Comparison of ENCODE assay signal across 9 mouse cellular contexts in genomic region chr3:154269757-154270366, GRCm38 (mm10).
DNase-seq lines count a peak whose midpoint lies in the region; ATAC-seq and TF ChIP-seq lines count a peak whose summit lies in the region.
"Had no signal": no experiment of that assay in that cellular context is flagged by ENCODE, and none has a peak within 500 bp of the region (broad histone marks: within the 10 kb centered on the region; RNA-seq: fewer than 3 reads in every experiment).

No protein-coding gene starts in this region.

- H3K9ac ChIP-seq in heart, embryonic 15.5 days: no peak overlapping the region
- no peak overlapping the region for H3K9ac ChIP-seq in liver, embryonic 11.5 days (ENCODE audit: low read depth, low read length)
- H3K9ac ChIP-seq in stomach, postnatal 0 days (ENCODE audit: low read length): no peak overlapping the region

- H3K27me3 ChIP-seq in heart, embryonic 15.5 days: peaks cover 5% of the 10 kb centered on the region; the same call in 1 of the 2 replicates
- no peaks in the 10 kb centered on the region for H3K27me3 ChIP-seq in liver, embryonic 11.5 days (replicated peaks; ENCODE audit: control insufficient read depth, insufficient read depth, low read length)
- no peaks in the 10 kb centered on the region for H3K27me3 ChIP-seq in stomach, postnatal 0 days (ENCODE audit: control insufficient read depth, insufficient read depth, low read length)

- no peak overlapping the region; the same call in 1 of the 2 replicates for H3K4me3 ChIP-seq in heart, embryonic 15.5 days
- no peak overlapping the region for H3K4me3 ChIP-seq in liver, embryonic 11.5 days (ENCODE audit: low read depth, low read length)
- H3K4me3 ChIP-seq in stomach, postnatal 0 days (ENCODE audit: low read depth, low read length): no peak overlapping the region
- H3K4me3 ChIP-seq: erythroblast, embryonic 14.5 days had no signal

- no peak for TF ChIP-seq EP300 in stomach, postnatal 0 days (optimal IDR thresholded peaks at IDR 0.05)

- H3K9me3 ChIP-seq in heart, embryonic 15.5 days (replicated peaks): no peaks in the 10 kb centered on the region
- no peaks in the 10 kb centered on the region for H3K9me3 ChIP-seq in liver, embryonic 11.5 days (ENCODE audit: control insufficient read depth, low read length)
- no peaks in the 10 kb centered on the region for H3K9me3 ChIP-seq in stomach, postnatal 0 days (ENCODE audit: control insufficient read depth, low read length)

- H3K36me3 ChIP-seq in heart, embryonic 15.5 days: no peaks in the 10 kb centered on the region
- H3K36me3 ChIP-seq in liver, embryonic 11.5 days (ENCODE audit: control insufficient read depth, insufficient read depth, low read length): no peaks in the 10 kb centered on the region
- no peaks in the 10 kb centered on the region for H3K36me3 ChIP-seq in stomach, postnatal 0 days (ENCODE audit: control insufficient read depth, insufficient read depth, low read length)

- H3K27ac ChIP-seq in heart, embryonic 15.5 days: no peak overlapping the region
- no peak overlapping the region for H3K27ac ChIP-seq in liver, embryonic 11.5 days (ENCODE audit: low read depth, low read length)
- no peak overlapping the region for H3K27ac ChIP-seq in stomach, postnatal 0 days (replicated peaks)

- WGBS in heart, embryonic 15.5 days: 14% methylated on average over 19 of the region's 19 CpGs
- WGBS in liver, embryonic 11.5 days: 18% methylated on average over 19 of the region's 19 CpGs
- 13% methylated on average over 19 of the region's 19 CpGs for WGBS in stomach, postnatal 0 days

- peaks cover 2% of the 10 kb centered on the region; the same call in 1 of the 2 replicates for H3K4me1 ChIP-seq in heart, embryonic 15.5 days (replicated peaks)
- H3K4me1 ChIP-seq in liver, embryonic 11.5 days (replicated peaks; ENCODE audit: control insufficient read depth, insufficient read depth, low read length): no peaks in the 10 kb centered on the region; the same call in 1 of the 2 replicates
- no peaks in the 10 kb centered on the region for H3K4me1 ChIP-seq in stomach, postnatal 0 days (replicated peaks; ENCODE audit: control insufficient read depth, insufficient read depth)

- DNase-seq in CD4-positive, CD25-positive, alpha-beta regulatory T cell, adult 2 months (ENCODE audit: low read depth, low spot score): peak; percentile 60
- DNase-seq in brain, embryonic 14.5 days (ENCODE audit: low read depth): peak; percentile 87
- peak; percentile 87 for DNase-seq in kidney, postnatal 10 days
- peak; percentile 62 for DNase-seq in liver, embryonic 11.5 days (ENCODE audit: low spot score)
- peak; percentile 18 to 30 for DNase-seq in natural killer cell, adult 2 months (ENCODE audit: low spot score in 2 of 2)
- peak; percentile 72 for DNase-seq in stomach, postnatal 0 days (ENCODE audit: low spot score)

- H3K4me2 ChIP-seq in heart, embryonic 15.5 days: peak overlapping the region; percentile 55
- H3K4me2 ChIP-seq in liver, embryonic 11.5 days: peak overlapping the region; percentile 48; the same call in 1 of the 2 replicates
- no peak overlapping the region; the same call in 1 of the 2 replicates for H3K4me2 ChIP-seq in stomach, postnatal 0 days (replicated peaks; ENCODE audit: low read depth)

- no peak for TF ChIP-seq POLR2A in brain, embryonic 14.5 days (IDR thresholded peaks at IDR 0.05; ENCODE audit: borderline replicate concordance, extremely low read depth, insufficient read depth, insufficient read length, poor library complexity, severe bottlenecking)

- 0 out of 2 replicates have a peak, but pooled peaks have one; percentile 49 for ATAC-seq in erythroid progenitor cell, adult 5-6 weeks (replicated peaks; ENCODE audit: low FRiP score, poor library complexity, severe bottlenecking)
- no peak for ATAC-seq in heart, embryonic 15.5 days (replicated peaks; ENCODE audit: insufficient number of reproducible peaks, insufficient read depth, low FRiP score, low read depth)
- peak; percentile 57; the same call in 1 of the 2 replicates for ATAC-seq in liver, embryonic 11.5 days (replicated peaks; ENCODE audit: low FRiP score)
- 0 out of 2 replicates have a peak, but pooled peaks have one; percentile 57 for ATAC-seq in stomach, postnatal 0 days (ENCODE audit: low FRiP score, low TSS enrichment)

- TF ChIP-seq CTCF in brain, embryonic 14.5 days (IDR thresholded peaks at IDR 0.05; ENCODE audit: borderline replicate concordance, extremely low read depth, insufficient read depth, insufficient read length): peak; percentile 100
- peak; percentile 100 for TF ChIP-seq CTCF in stomach, postnatal 0 days (IDR thresholded peaks at IDR 0.05; ENCODE audit: low read depth)

Comparison
In these comparisons a context has a peak if more than half of its experiments do, and no peak if none do; other contexts are left out.
1. DNase-seq: peak in every context shown above with its lines; median percentile 87 in brain, embryonic 14.5 days; 87 in kidney, postnatal 10 days; 72 in stomach, postnatal 0 days; 62 in liver, embryonic 11.5 days; 60 in CD4-positive, CD25-positive, alpha-beta regulatory T cell, adult 2 months; 24 in natural killer cell, adult 2 months.